12 mouse cellular contexts compared by ENCODE assay signal in genomic region chr5:100871987-100872386, GRCm38 (mm10). TPM values are rescaled to one million over a fixed set of nuclear protein-coding genes. Genes with fewer than 3 reads are reported as not detected.
DNase-seq lines count a peak whose midpoint lies in the region; ATAC-seq and TF ChIP-seq lines count a peak whose summit lies in the region.
"Had no signal": no experiment of that assay in that cellular context is flagged by ENCODE, and none has a peak within 500 bp of the region (broad histone marks: within the 10 kb centered on the region; RNA-seq: fewer than 3 reads in every experiment).

No protein-coding gene starts in this region.

- no peaks in the 10 kb centered on the region for H3K27me3 ChIP-seq in ES-Bruce4 (ENCODE audit: control insufficient read depth, insufficient read depth, low read length, poor library complexity, severe bottlenecking)
- H3K27me3 ChIP-seq in midbrain, embryonic 15.5 days (replicated peaks) = no peaks in the 10 kb centered on the region
- H3K27me3 ChIP-seq: hindbrain, embryonic 15.5 days; stomach, embryonic 15.5 days had no signal

- no peak overlapping the region for H3K27ac ChIP-seq in ES-Bruce4 (ENCODE audit: insufficient read depth, low read length)
- no peak overlapping the region for H3K27ac ChIP-seq in midbrain, embryonic 15.5 days
- H3K27ac ChIP-seq: hindbrain, embryonic 15.5 days; stomach, embryonic 15.5 days had no signal

- no peaks in the 10 kb centered on the region for H3K4me1 ChIP-seq in ES-Bruce4 (ENCODE audit: control insufficient read depth, insufficient read depth, low read length)
- H3K4me1 ChIP-seq in midbrain, embryonic 15.5 days = no peaks in the 10 kb centered on the region
- H3K4me1 ChIP-seq: hindbrain, embryonic 15.5 days had no signal

- intact Hi-C loops in heart, postnatal 36 days (cut with DNase I) = no loop called here

- no peak for TF ChIP-seq POLR2A in ES-Bruce4 (IDR thresholded peaks at IDR 0.05; ENCODE audit: insufficient read depth, low read length)

- no peak overlapping the region for H3K9ac ChIP-seq in ES-Bruce4 (ENCODE audit: low read depth, poor library complexity, severe bottlenecking)
- H3K9ac ChIP-seq in midbrain, embryonic 15.5 days = no peak overlapping the region
- H3K9ac ChIP-seq: hindbrain, embryonic 15.5 days; stomach, embryonic 15.5 days had no signal

- peak; percentile 17 for TF ChIP-seq CTCF in ES-Bruce4 (IDR thresholded peaks at IDR 0.05; ENCODE audit: low read depth, low read length)

- H3K4me2 ChIP-seq in midbrain, embryonic 15.5 days = no peak overlapping the region
- H3K4me2 ChIP-seq: hindbrain, embryonic 15.5 days; stomach, embryonic 15.5 days had no signal

- no peak for ATAC-seq in midbrain, embryonic 15.5 days (replicated peaks)

- peak; percentile 82 for DNase-seq in heart, adult 11 months
- DNase-seq in heart, postnatal 36 days = no peak
- peak; percentile 58 for DNase-seq in induced T-regulatory cell, adult 2 months (ENCODE audit: low read depth)
- DNase-seq in natural killer cell, adult 2 months (ENCODE audit: low spot score in 2 of 2) = peak; percentile 19 to 74
- DNase-seq in layer of hippocampus, postnatal 36 days = no peak
- DNase-seq in right cerebral cortex, adult 2 months (ENCODE audit: low spot score in 2 of 2) = no peak
- DNase-seq: cerebellum, adult 2 months had no signal

- H3K9me3 ChIP-seq in ES-Bruce4 (replicated peaks; ENCODE audit: control insufficient read depth, insufficient read depth, low read length, poor library complexity, severe bottlenecking) = no peaks in the 10 kb centered on the region
- no peaks in the 10 kb centered on the region for H3K9me3 ChIP-seq in midbrain, embryonic 15.5 days
- H3K9me3 ChIP-seq: hindbrain, embryonic 15.5 days; stomach, embryonic 15.5 days had no signal

- H3K4me3 ChIP-seq in ES-Bruce4 (ENCODE audit: low read depth, low read length) = no peak overlapping the region
- no peak overlapping the region for H3K4me3 ChIP-seq in midbrain, embryonic 15.5 days
- H3K4me3 ChIP-seq: erythroblast, embryonic 14.5 days; hindbrain, embryonic 15.5 days; stomach, embryonic 15.5 days had no signal

- no peaks in the 10 kb centered on the region for H3K36me3 ChIP-seq in ES-Bruce4 (ENCODE audit: control insufficient read depth, insufficient read depth, low read length, poor library complexity, severe bottlenecking)
- H3K36me3 ChIP-seq in midbrain, embryonic 15.5 days (replicated peaks) = no peaks in the 10 kb centered on the region
- H3K36me3 ChIP-seq: hindbrain, embryonic 15.5 days; stomach, embryonic 15.5 days had no signal

- 91% methylated on average over 8 of the region's 8 CpGs for whole genome bisulfite sequencing in midbrain, embryonic 15.5 days

- TF ChIP-seq EP300 in ES-Bruce4 (IDR thresholded peaks at IDR 0.05; ENCODE audit: insufficient read depth, low read depth, low read length) = no peak

RNA-seq across cellular contexts. Expression of gene Gpat3, which starts 26.5 kb away (rescaled TPM):
- total RNA-seq in heart, postnatal 36 days (2021) = 10 to 100 TPM; 21.6 to 27.8 TPM
- 8.2 and 11.8 TPM in 2 replicates for polyA plus RNA-seq in ES-Bruce4 (2011; ENCODE audit: insufficient read depth, insufficient read length, low read depth, missing spikeins)
- 0.36 and 0.41 TPM in 2 replicates for polyA plus RNA-seq in midbrain, embryonic 15.5 days (2015; fragmentation: Nextera tagmentation; extraction: Ambion mirVana)
- 1 to 10 TPM; 1.6 to 2.2 TPM for total RNA-seq in layer of hippocampus, postnatal 36 days (2021)
- polyA plus RNA-seq: erythroblast, embryonic 14.5 days had no signal

RNA-seq across cellular contexts. Expression of gene Abraxas1, which starts 51.2 kb away (rescaled TPM):
- total RNA-seq in heart, postnatal 36 days (2021) = 10 to 100 TPM; 11.0 to 13.2 TPM
- 32.9 and 37.4 TPM in 2 replicates for polyA plus RNA-seq in ES-Bruce4 (2011; ENCODE audit: insufficient read depth, insufficient read length, low read depth, missing spikeins)
- polyA plus RNA-seq in midbrain, embryonic 15.5 days (2015; fragmentation: Nextera tagmentation; extraction: Ambion mirVana) = 12.8 and 13.2 TPM in 2 replicates
- 1 to 10 TPM; 6.0 to 7.1 TPM for total RNA-seq in layer of hippocampus, postnatal 36 days (2021)

Comparison
In these comparisons a context has a peak if more than half of its experiments do, and no peak if none do; other contexts are left out.
1. DNase-seq: peak in heart, adult 11 months (single experiment), induced T-regulatory cell, adult 2 months (single experiment) and natural killer cell, adult 2 months (2 of 2); none in heart, postnatal 36 days (0 of 2), layer of hippocampus, postnatal 36 days (0 of 2) and right cerebral cortex, adult 2 months (0 of 2).
2. RNA of gene Gpat3, which starts 26.5 kb away (total RNA-seq): 21.6 to 27.8 TPM in heart, postnatal 36 days; 1.6 to 2.2 TPM in layer of hippocampus, postnatal 36 days; every median in the first group is over 4 times any median in the second.